Mouse (Mus musculus): ENCODE data around the gene Camk2n1. TPM values are rescaled to one million over a fixed set of nuclear protein-coding genes. Genes with fewer than 3 reads are reported as not detected.
A peak's percentile ranks its signal among the peaks of the same experiment; 100 is the strongest.

Gene Camk2n1
- polyA plus RNA-seq, 1 experiment from 2014 or later, result 13.8 TPM

DNA sequence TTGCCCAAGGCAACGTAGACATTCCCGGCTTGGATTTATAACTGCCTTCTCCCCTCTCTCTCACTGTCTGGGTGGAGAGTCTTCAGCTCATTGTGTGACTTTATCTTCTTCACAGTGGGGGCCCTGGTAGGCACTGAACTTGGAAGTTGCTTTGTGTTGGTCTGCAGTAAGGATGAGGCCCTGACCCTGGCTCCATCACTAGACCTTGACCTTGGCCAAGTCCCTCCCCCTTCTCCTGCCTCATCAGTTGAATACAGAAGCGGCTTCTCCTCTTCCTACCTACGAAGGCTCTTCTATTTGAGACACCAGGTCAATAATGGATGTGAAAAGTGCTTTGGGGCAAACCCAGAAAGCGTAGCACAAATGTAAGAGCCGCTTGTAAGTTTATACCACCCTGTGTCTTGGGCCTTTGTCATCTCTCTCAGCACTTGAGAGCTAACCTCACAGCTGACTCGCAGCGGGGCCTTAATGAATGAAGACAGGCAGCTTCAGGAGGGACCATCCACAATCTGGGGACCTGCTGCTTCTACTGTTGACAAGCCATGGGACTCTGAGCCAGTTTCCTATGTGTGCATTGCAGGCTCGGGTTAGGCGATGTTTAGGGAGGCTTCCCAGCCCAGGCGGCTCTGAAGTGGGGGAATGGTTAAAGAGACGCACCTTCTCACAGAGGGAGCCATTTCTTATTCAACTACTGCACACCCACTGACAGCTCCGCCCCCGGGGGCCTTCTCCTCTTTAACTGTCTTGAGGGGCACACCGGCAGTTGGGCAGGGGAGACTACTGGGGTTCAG, 1.6 kb upstream of the Camk2n1 start:
- no peaks in the 10 kb centered on the region for H3K36me3 ChIP-seq (ENCODE audit: insufficient read depth, low read length)
- 47% methylated on average over 15 of the region's 15 CpGs for WGBS
- ATAC-seq (replicated peaks; ENCODE audit: low FRiP score, low read depth), result no peak
- DNase-seq (ENCODE audit: low spot score), result no peak
- H3K27me3 ChIP-seq (ENCODE audit: insufficient read depth, low read length), result no peaks in the 10 kb centered on the region
- peaks cover 6% of the 10 kb centered on the region; the same call in 1 of the 2 replicates for H3K4me1 ChIP-seq (replicated peaks; ENCODE audit: insufficient read depth, low read length)
- H3K9ac ChIP-seq (ENCODE audit: low read depth, low read length), result no peak overlapping the region
- no peak overlapping the region for H3K4me3 ChIP-seq (replicated peaks; ENCODE audit: low read depth, low read length)
- TF ChIP-seq CTCF (IDR thresholded peaks at IDR 0.05; ENCODE audit: low read depth), result no peak
- H3K9me3 ChIP-seq (replicated peaks; ENCODE audit: low read length), result no peaks in the 10 kb centered on the region
- H3K4me2 ChIP-seq (ENCODE audit: low read length), result no peak overlapping the region
- H3K27ac ChIP-seq, result 0 out of 2 replicates have a peak overlapping the region, but pooled peaks have one; percentile 42

GRCm38 (mm10) chr4:138453097-138453752, 889 bp upstream of the Camk2n1 start:
- H3K9ac ChIP-seq (ENCODE audit: low read depth, low read length), result peak overlapping the region; percentile 96
- no peaks in the 10 kb centered on the region for H3K36me3 ChIP-seq (ENCODE audit: insufficient read depth, low read length)
- WGBS, result 19% methylated on average over 19 of the region's 19 CpGs
- no peak for DNase-seq (ENCODE audit: low spot score)
- H3K4me2 ChIP-seq (ENCODE audit: low read length), result peak overlapping the region; percentile 71
- ATAC-seq (replicated peaks; ENCODE audit: low FRiP score, low read depth), result peak; percentile 19
- H3K4me1 ChIP-seq (replicated peaks; ENCODE audit: insufficient read depth, low read length), result peaks cover 11% of the 10 kb centered on the region
- H3K4me3 ChIP-seq (replicated peaks; ENCODE audit: low read depth, low read length), result peak overlapping the region; percentile 95
- no peaks in the 10 kb centered on the region for H3K27me3 ChIP-seq (ENCODE audit: insufficient read depth, low read length)
- peak overlapping the region; percentile 97 for H3K27ac ChIP-seq
- no peak for TF ChIP-seq CTCF (IDR thresholded peaks at IDR 0.05; ENCODE audit: low read depth)
- no peaks in the 10 kb centered on the region for H3K9me3 ChIP-seq (replicated peaks; ENCODE audit: low read length)

DNA sequence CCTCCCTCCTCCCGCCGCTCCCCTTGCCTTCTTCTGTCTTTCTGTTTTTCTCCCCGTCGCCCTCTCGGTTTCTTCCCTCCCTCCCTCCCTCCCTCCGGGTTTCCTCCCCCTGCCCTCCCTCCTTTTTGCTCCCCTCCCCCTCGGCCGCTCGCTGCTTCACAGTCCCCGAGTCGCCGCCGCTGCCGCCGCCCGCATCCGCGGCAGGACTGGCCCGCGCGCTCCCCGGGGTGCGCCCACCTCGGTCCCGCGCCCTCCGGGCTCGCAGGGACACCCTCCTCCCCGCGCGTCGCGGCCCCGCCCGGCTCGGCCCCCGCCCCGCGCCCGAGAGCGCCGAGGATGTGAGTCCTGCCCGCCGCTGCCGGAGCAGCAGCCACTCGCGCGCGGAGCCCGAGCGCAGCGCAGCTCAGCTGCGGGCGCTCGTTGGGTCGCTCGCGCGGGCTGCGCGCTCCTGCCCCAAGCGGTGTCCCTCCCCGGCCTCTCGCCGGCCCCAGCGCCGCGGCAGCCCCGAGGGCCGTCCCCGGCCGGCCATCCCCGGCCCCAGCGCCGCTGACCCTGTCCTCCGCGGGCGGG, 542 bp downstream of the Camk2n1 start:
- H3K9ac ChIP-seq (ENCODE audit: low read depth, low read length), result peak overlapping the region; percentile 96
- no peaks in the 10 kb centered on the region for H3K9me3 ChIP-seq (replicated peaks; ENCODE audit: low read length)
- no peak for TF ChIP-seq CTCF (IDR thresholded peaks at IDR 0.05; ENCODE audit: low read depth)
- H3K36me3 ChIP-seq (ENCODE audit: insufficient read depth, low read length), result no peaks in the 10 kb centered on the region
- peaks cover 22% of the 10 kb centered on the region for H3K4me1 ChIP-seq (replicated peaks; ENCODE audit: insufficient read depth, low read length)
- 1% methylated on average over 60 of the region's 78 CpGs for WGBS
- peak overlapping the region; percentile 71 for H3K4me2 ChIP-seq (ENCODE audit: low read length)
- H3K27ac ChIP-seq, result peak overlapping the region; percentile 97
- DNase-seq (ENCODE audit: low spot score) (peak; percentile 84), ATAC-seq (replicated peaks; ENCODE audit: low FRiP score, low read depth) (peak; percentile 37)
- peak overlapping the region; percentile 95 for H3K4me3 ChIP-seq (replicated peaks; ENCODE audit: low read depth, low read length)
- no peaks in the 10 kb centered on the region for H3K27me3 ChIP-seq (ENCODE audit: insufficient read depth, low read length)

GRCm38 (mm10) chr4:138455141-138455955, 1.2 kb downstream of the Camk2n1 start:
- Histone ChIP-seq H3K9ac (ENCODE audit: low read depth, low read length) (peak overlapping the region; percentile 96), H3K4me3 (replicated peaks; ENCODE audit: low read depth, low read length) (peak overlapping the region; percentile 95), H3K4me1 (replicated peaks; ENCODE audit: insufficient read depth, low read length) (peaks cover 27% of the 10 kb centered on the region), H3K27ac (peak overlapping the region; percentile 97), H3K36me3 (ENCODE audit: insufficient read depth, low read length) (no peaks in the 10 kb centered on the region), H3K4me2 (ENCODE audit: low read length) (peak overlapping the region; percentile 71), H3K27me3 (ENCODE audit: insufficient read depth, low read length) (no peaks in the 10 kb centered on the region), H3K9me3 (replicated peaks; ENCODE audit: low read length) (no peaks in the 10 kb centered on the region)
- TF ChIP-seq CTCF (IDR thresholded peaks at IDR 0.05; ENCODE audit: low read depth), result no peak
- DNase-seq (ENCODE audit: low spot score) (peak; percentile 68), ATAC-seq (replicated peaks; ENCODE audit: low FRiP score, low read depth) (no peak; the same call in 1 of the 2 replicates)
- WGBS, result under 1% methylated on average over 48 of the region's 58 CpGs

- Histone ChIP-seq H3K27me3 (ENCODE audit: insufficient read depth, low read length) (no peaks in the 10 kb centered on the region), H3K27ac (peak overlapping the region; percentile 97), H3K9me3 (replicated peaks; ENCODE audit: low read length) (no peaks in the 10 kb centered on the region), H3K4me3 (replicated peaks; ENCODE audit: low read depth, low read length) (peak overlapping the region; percentile 95), H3K4me1 (replicated peaks; ENCODE audit: insufficient read depth, low read length) (peaks cover 33% of the 10 kb centered on the region), H3K36me3 (ENCODE audit: insufficient read depth, low read length) (no peaks in the 10 kb centered on the region), H3K4me2 (ENCODE audit: low read length) (peak overlapping the region; percentile 71), H3K9ac (ENCODE audit: low read depth, low read length) (peak overlapping the region; percentile 96)
- TF ChIP-seq CTCF (IDR thresholded peaks at IDR 0.05; ENCODE audit: low read depth), result no peak
- DNase-seq (ENCODE audit: low spot score) (peak; percentile 59), ATAC-seq (replicated peaks; ENCODE audit: low FRiP score, low read depth) (no peak)
- 0% methylated on average over 17 of the region's 17 CpGs for WGBS
These were observed 1.8 kb downstream of the Camk2n1 start for GRCm38 (mm10) chr4:138455956-138456341.
